In the genomic region with DNA sequence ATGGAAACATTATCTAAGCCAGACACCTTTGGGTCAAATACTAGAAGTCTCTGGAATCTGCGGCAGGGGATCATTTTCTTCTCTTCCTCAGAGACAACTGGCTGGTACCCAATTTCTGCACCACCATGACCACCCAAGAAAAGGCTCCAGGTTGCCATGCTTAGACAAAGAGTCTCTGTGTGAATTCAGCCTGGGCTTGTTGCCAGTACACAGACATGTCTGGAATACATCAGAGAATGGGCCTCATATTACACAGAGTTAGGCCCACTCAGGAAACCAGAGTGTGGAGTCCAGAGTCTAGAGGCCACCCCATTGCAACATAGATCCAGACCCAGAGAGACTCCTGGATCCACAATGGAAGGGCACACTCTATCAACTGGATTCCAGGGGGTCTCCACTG, we compare ENCODE assay signal across 12 mouse cellular contexts. TPM values are rescaled to one million over a fixed set of nuclear protein-coding genes. Genes with fewer than 3 reads are reported as not detected.
DNase-seq lines count a peak whose midpoint lies in the region; ATAC-seq and TF ChIP-seq lines count a peak whose summit lies in the region.
"Had no signal": no experiment of that assay in that cellular context is flagged by ENCODE, and none has a peak within 500 bp of the region (broad histone marks: within the 10 kb centered on the region; RNA-seq: fewer than 3 reads in every experiment).

No protein-coding gene starts in this region.

- H3K36me3 ChIP-seq in limb, embryonic 13.5 days = no peaks in the 10 kb centered on the region

- no peaks in the 10 kb centered on the region for H3K9me3 ChIP-seq in limb, embryonic 13.5 days

- TF ChIP-seq CTCF in left cerebral cortex, adult 2 months (IDR thresholded peaks at IDR 0.05) = no peak

- intact Hi-C loops in left cerebral cortex, postnatal 10 days (cut with DNase I) = no loop called here
- intact Hi-C loops in left cerebral cortex, adult 2 months (cut with DNase I) = no loop called here

- no peak overlapping the region for H3K9ac ChIP-seq in limb, embryonic 13.5 days

- H3K27me3 ChIP-seq in limb, embryonic 13.5 days = no peaks in the 10 kb centered on the region

- 61% methylated on average over 1 of the region's 1 CpGs for WGBS in limb, embryonic 13.5 days

- no peak overlapping the region for H3K4me2 ChIP-seq in limb, embryonic 13.5 days (replicated peaks)

- H3K4me1 ChIP-seq in limb, embryonic 13.5 days = peaks cover 10% of the 10 kb centered on the region; the same call in 1 of the 2 replicates

- no peak overlapping the region for H3K27ac ChIP-seq in left cerebral cortex, adult 2 months
- peak overlapping the region; percentile 39; the same call in 1 of the 2 replicates for H3K27ac ChIP-seq in limb, embryonic 13.5 days

- H3K4me3 ChIP-seq in left cerebral cortex, adult 2 months = no peak overlapping the region
- no peak overlapping the region for H3K4me3 ChIP-seq in limb, embryonic 13.5 days

- DNase-seq in cerebellum, adult 11-12 months = peak; percentile 16
- DNase-seq in cerebellum, postnatal 36 days = no peak
- peak; percentile 59 to 66 for DNase-seq in left cerebral cortex, postnatal 10 days (ENCODE audit: extremely low spot score in 1 of 2, low spot score in 2 of 2)
- no peak for DNase-seq in left cerebral cortex, adult 2 months (ENCODE audit: extremely low spot score in 1 of 2, low spot score in 2 of 2)
- peak; percentile 16 for DNase-seq in cerebellum, adult 9-11 months

- ATAC-seq in limb, embryonic 13.5 days (ENCODE audit: low FRiP score, low read depth) = 0 out of 2 replicates have a peak, but pooled peaks have one; percentile 64
- ATAC-seq in megakaryocyte progenitor cell, adult 5-6 weeks (replicated peaks; ENCODE audit: poor library complexity) = no peak
- ATAC-seq in inflammation-experienced regulatory T-cells, adult 6 months = no peak
- ATAC-seq: intestine, postnatal 0 days had no signal

RNA-seq across cellular contexts. Expression of a gene that starts 8.7 kb away (rescaled TPM):
- total RNA-seq in left cerebral cortex, postnatal 10 days (2021) = under 1 TPM in 1 of 2 experiments, not detected in 1; 0.08 TPM
- total RNA-seq in left cerebral cortex, adult 2 months (2021) = under 1 TPM; 0.09 to 0.14 TPM
- 0.10 TPM in 1 of 2 replicates, not detected in the other for polyA plus RNA-seq in limb, embryonic 13.5 days (2015; fragmentation: Nextera tagmentation; extraction: Ambion mirVana)
- not detected in 2 replicates for total RNA-seq in megakaryocyte progenitor cell, adult 5-6 weeks (2015)
- total RNA-seq in megakaryocyte progenitor cell, adult 5-6 weeks (2017) = not detected in 2 replicates
- 1 to 10 TPM; 2.3 to 5.7 (median 2.6) TPM for polyA plus RNA-seq in inflammation-experienced regulatory T-cells, adult 6 months (2017; shearing (Covaris generic))
- polyA plus RNA-seq: embryonic facial prominence, embryonic 11.5 days had no signal

RNA-seq across cellular contexts. Expression of a gene that starts 41.2 kb away (rescaled TPM):
- 1 to 10 TPM; 6.3 to 7.8 TPM for total RNA-seq in left cerebral cortex, postnatal 10 days (2021)
- 1 to 10 TPM; 5.5 to 7.2 TPM for total RNA-seq in left cerebral cortex, adult 2 months (2021)
- 0.56 and 0.77 TPM in 2 replicates for polyA plus RNA-seq in limb, embryonic 13.5 days (2015; fragmentation: Nextera tagmentation; extraction: Ambion mirVana)
- total RNA-seq in megakaryocyte progenitor cell, adult 5-6 weeks (2015) = 0.07 TPM in 1 of 2 replicates, not detected in the other
- total RNA-seq in megakaryocyte progenitor cell, adult 5-6 weeks (2017) = not detected in 2 replicates
- polyA plus RNA-seq in inflammation-experienced regulatory T-cells, adult 6 months (2017; shearing (Covaris generic)) = 1 to 10 TPM in 1 of 3 experiments, under 1 TPM in 2; 0.49 to 1.4 (median 0.60) TPM
- total RNA-seq: heart, adult 8-10 months had no signal
- polyA plus RNA-seq: embryonic facial prominence, embryonic 11.5 days had no signal

RNA-seq across cellular contexts. Expression of a gene that starts 47.1 kb away (rescaled TPM):
- total RNA-seq in left cerebral cortex, postnatal 10 days (2021) = under 1 TPM; 0.62 to 0.89 TPM
- under 1 TPM; 0.61 to 0.75 TPM for total RNA-seq in left cerebral cortex, adult 2 months (2021)
- polyA plus RNA-seq in limb, embryonic 13.5 days (2015; fragmentation: Nextera tagmentation; extraction: Ambion mirVana) = not detected in 2 replicates
- total RNA-seq in megakaryocyte progenitor cell, adult 5-6 weeks (2015) = not detected in 2 replicates
- not detected in 2 replicates for total RNA-seq in megakaryocyte progenitor cell, adult 5-6 weeks (2017)
- under 1 TPM in 1 of 3 experiments, not detected in 2; 0.39 TPM for polyA plus RNA-seq in inflammation-experienced regulatory T-cells, adult 6 months (2017; shearing (Covaris generic))
- total RNA-seq: adrenal gland, postnatal 4 days; heart, adult 8-10 months had no signal
- polyA plus RNA-seq: embryonic facial prominence, embryonic 11.5 days; intestine, postnatal 0 days had no signal

Comparison
In these comparisons a context has a peak if more than half of its experiments do, and no peak if none do; other contexts are left out.
1. DNase-seq: peak in cerebellum, adult 11-12 months (single experiment), left cerebral cortex, postnatal 10 days (2 of 2) and cerebellum, adult 9-11 months (single experiment); none in cerebellum, postnatal 36 days (0 of 2) and left cerebral cortex, adult 2 months (0 of 2).
2. RNA of a gene that starts 41.2 kb away (total RNA-seq): 6.3 to 7.8 TPM in left cerebral cortex, postnatal 10 days and 5.5 to 7.2 TPM in left cerebral cortex, adult 2 months; 0.07 TPM in megakaryocyte progenitor cell, adult 5-6 weeks; every median in the first group is over 4 times any median in the second.